Mouse (Mus musculus): ENCODE data around the gene Zfhx3.

Gene Zfhx3

GRCm38 (mm10) chr8:108714636-108715415, 772.4 kb downstream of the Zfhx3 start:
- DNase-seq (ENCODE audit: extremely low read depth, low read depth): no peak

- no peak for DNase-seq (ENCODE audit: extremely low read depth, low read depth)
These were observed 773.0 kb downstream of the Zfhx3 start for GRCm38 (mm10) chr8:108715416-108715948.

- DNase-seq (ENCODE audit: extremely low read depth, low read depth): no peak
These were observed 773.9 kb downstream of the Zfhx3 start for GRCm38 (mm10) chr8:108716291-108716811.

DNA sequence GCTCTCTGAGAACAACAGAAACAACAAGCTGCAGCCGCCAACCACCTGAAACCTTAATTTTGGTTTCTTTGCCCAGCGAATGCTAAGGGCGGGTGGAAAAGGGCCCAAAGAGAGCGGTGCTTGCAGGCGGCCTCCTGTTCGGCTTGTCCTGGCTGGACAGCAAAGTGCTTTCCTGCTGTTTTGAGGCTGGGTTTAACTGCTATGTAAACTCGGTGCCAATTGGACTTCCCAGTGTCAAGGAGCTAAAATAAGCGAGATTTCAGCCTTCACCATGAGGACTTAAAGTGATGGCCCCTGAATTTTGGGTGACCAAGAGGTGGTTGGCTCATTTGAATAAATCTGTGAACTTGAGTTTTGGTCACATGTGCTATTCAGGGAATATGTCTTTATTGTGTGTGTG, 775.1 kb downstream of the Zfhx3 start:
- DNase-seq (ENCODE audit: extremely low read depth, low read depth): no peak

DNA sequence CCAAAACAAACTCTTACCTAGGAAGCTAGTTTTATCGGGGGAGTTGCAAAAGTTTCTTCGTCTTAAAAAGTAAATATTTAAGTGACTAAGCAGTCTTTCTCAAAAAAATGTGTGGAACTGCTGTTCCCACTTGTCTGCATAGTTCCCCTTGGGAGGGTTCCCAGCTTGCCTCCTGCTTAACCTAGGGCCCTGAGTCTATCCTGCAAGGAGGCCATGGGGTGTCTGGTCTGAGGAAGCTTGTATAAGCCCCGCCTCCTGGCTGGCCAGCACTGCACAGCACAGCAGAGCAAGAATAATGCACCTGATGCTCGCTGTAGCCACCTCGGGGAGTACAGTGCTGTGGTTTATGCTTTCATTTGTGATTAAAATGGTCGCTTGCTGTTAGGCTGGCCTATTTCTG, 775.6 kb downstream of the Zfhx3 start:
- no peak for DNase-seq (ENCODE audit: extremely low read depth, low read depth)

DNA sequence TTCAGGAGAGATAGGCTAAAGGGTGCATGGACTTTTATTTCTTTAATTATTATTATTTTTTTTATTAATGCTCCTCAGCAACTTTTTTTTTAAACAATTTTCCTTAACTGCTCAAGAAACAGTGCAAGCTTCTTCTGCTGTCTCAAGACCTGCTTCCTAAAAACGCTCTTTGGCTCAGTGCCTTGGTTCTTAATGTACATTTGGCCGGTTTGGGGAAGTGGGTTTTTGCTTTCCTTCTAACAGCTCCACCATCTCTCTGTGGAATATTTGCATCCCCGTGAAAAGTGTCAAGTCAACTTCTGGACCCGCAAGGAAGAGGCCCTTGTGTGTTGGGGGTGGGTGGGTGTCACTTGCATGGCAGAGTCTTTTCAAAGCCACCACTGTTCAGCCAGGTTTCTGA, 778.4 kb downstream of the Zfhx3 start:
- peak; percentile 81 for DNase-seq (ENCODE audit: extremely low read depth, low read depth)

DNA sequence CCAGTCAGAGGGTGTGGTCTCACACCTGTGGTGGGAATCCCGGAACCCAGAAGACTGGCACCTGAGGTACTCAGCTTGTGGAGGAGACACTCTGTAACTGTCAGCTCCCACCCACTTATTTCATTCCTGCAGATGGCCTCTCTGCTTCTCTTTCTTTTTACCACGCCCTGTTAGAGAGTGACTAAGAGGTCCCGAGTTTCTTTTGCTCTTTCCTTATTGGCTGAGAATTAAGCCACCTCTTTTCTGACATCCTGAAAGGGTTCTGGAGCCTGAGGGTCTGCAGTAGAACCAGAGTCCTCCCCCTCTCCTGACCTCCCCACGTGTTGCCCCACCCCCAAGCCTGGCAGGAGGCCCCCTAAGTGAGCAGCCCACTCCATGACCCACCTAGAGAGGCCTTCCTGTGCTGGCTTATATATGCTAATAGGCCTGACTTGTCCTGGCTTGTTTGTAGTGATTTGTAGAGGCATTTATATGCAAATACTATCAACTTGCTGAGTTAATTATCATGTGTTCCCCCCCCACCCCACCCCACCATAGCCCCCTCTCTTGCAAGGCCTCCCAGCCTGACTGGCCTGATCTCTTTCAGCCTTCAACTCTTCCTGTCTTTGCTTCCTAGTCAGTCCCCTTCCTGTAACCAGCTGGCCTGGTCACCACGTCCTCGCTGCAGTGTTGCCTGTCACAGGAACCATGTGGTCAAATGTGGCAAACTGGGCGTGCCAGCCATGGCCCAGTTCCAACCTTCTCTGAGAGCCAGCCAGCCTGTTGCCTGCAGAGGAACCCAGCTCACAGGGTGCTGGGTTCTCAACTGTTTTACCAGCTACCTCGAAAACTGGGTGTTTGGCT, 780.4 kb downstream of the Zfhx3 start:
- no peak for DNase-seq (ENCODE audit: extremely low read depth, low read depth)

DNA sequence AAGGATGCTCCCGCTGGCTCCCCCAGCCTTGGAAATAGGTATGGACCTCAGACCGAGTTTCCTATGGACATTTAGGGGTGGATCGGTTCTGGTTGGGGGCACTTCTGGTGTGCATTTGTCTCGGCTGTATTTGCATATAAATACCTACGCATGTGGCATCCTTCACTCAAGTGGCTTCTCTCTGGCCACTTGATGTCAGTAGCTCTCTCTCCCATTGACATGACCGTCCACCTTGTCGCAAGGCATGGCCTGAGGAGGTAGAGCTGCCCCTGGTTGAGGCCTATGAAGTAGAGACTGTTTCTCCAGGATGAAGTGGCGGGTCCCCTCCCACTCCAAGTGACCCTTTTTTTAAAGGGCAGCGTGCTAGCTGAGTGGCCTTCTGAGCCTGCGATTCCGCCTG, 781.2 kb downstream of the Zfhx3 start:
- DNase-seq (ENCODE audit: extremely low read depth, low read depth): no peak

DNA sequence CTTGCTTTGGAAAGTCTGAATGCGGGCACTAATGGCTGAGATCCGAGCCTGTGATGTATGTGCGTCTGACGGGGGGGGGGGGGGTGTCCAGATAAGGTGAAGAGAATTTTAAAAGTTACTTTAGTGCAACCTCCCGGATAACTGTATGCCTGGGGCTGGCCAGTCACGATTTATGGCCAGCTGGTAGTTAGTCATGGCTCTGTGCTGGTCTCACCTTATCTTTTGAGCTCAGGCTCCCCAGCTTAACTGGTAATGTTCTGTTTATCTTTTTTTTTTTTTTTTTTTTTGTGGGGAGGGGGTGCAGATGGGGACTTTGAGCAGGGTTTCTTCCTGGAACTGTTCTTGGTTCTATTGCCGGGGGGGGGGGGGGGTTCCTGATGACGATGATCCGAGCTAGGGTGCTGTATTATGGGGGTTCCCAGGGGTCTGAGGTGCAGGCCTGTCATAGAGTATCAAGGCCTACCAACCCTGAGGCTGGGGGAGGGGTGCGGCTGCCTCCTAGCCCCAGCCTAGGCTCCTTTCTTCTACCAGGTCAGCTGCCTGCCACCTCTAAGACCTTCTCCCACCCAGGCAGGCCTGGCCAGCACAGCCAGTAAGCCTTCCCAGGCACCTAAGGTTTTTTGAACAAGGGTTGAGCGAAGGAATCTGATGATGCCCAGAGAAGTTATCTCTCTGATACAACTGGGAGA, 782.5 kb downstream of the Zfhx3 start:
- peak; percentile 63 for DNase-seq (ENCODE audit: extremely low read depth, low read depth)

GRCm38 (mm10) chr8:108725631-108726030, 783.2 kb downstream of the Zfhx3 start:
- DNase-seq (ENCODE audit: extremely low read depth, low read depth): no peak

- no peak for DNase-seq (ENCODE audit: extremely low read depth, low read depth)
These were observed 784.2 kb downstream of the Zfhx3 start for GRCm38 (mm10) chr8:108726541-108727241.

GRCm38 (mm10) chr8:108729169-108729568, 786.7 kb downstream of the Zfhx3 start:
- no peak for DNase-seq (ENCODE audit: extremely low read depth, low read depth)

DNA sequence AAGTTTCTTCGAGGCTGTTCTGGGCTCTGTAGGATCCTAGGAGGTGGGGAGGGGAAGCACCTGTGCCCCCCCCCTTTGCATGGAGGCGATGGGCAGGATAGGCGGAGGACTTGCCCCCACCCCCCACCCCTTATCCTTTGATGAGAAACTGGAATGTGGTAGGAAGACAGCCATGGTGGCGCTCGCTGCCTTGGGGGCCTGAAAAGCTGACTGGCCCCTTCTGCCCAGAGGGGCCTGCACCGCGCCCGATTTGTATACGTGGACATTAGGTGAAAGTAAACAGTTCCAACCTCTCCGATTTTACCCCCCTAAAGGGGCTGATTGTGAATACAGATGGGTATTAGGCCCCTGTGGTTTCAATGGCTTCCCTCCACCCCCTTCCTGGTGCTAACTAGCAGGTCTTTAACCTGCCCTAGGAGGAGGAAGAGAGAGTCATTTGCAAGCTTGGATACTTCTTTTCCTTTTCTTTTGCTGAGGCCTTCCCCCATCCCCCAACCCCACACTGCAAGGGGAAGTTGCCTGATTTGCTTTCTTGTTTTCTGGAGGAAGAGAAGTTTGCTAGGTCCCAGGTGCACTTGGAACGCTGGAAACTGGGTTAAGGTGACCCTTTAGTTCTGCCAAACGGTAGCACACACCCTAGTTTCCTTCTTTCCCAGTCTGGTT, 787.4 kb downstream of the Zfhx3 start:
- no peak for DNase-seq (ENCODE audit: extremely low read depth, low read depth)

- DNase-seq (ENCODE audit: extremely low read depth, low read depth): no peak
These were observed 788.5 kb downstream of the Zfhx3 start for GRCm38 (mm10) chr8:108730907-108731440.

DNA sequence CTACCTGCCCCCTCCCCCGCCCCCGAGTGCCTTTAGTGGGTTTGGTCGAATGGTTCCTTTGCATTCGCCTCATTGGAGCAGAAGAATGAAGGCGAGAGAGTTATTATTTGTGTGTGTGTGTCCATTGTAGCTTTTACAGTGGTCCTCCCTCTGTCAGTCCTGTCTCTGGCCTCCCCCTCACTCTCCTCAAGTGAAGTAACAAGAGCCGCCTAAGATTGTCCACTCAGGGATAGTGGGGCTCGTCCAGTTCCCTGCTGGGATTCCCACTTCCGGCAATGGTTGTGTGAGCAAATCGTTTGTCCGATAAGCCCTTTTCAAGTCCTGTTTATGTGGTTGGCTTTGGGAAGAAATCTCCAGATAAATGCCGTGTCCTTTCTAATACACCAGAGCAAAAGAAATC, 790.1 kb downstream of the Zfhx3 start:
- no peak for DNase-seq (ENCODE audit: extremely low read depth, low read depth)

- DNase-seq (ENCODE audit: extremely low read depth, low read depth): no peak
These were observed 790.9 kb downstream of the Zfhx3 start for GRCm38 (mm10) chr8:108733385-108733784.

- no peak for DNase-seq (ENCODE audit: extremely low read depth, low read depth)
These were observed 794.0 kb downstream of the Zfhx3 start for GRCm38 (mm10) chr8:108736442-108736841.

DNA sequence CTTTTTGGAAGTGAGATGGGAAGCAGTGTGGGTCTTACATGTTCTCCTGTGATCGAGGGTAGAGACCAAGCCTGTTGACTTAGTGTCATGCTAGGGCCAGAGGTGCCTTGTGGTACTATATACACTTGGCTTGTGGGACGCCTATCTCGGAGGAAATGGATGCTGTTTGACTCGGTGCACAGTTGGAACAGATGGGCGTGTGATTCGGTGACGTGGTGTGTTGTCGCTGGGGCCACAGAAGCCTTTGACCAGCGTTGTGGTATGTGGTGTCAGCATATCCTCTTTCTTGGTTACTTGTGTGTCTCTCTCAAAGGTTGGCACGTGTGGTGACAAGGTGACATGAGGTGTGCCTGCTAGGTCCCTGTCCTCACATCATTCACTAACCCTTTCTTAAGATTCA, 795.7 kb downstream of the Zfhx3 start:
- DNase-seq (ENCODE audit: extremely low read depth, low read depth): no peak

DNA sequence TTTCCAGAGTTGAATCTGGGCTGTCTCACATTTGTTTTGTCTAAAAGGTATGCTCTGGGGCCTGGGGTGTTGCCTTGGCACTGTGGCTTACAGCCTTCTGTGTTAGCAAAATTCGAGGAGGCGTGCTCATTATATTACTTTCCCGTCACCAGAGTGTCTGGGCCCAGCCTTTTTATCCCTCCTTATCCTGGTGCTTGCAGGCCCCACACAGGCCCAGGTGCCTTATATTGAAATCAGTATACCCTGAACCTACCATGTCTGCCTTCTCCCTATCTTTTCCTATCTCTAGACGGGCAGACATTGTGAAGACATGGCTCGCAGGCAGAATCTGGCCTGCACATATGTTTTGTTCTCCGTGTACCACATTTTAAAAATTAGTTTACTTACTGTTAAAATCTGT, 797.1 kb downstream of the Zfhx3 start:
- no peak for DNase-seq (ENCODE audit: extremely low read depth, low read depth)

DNA sequence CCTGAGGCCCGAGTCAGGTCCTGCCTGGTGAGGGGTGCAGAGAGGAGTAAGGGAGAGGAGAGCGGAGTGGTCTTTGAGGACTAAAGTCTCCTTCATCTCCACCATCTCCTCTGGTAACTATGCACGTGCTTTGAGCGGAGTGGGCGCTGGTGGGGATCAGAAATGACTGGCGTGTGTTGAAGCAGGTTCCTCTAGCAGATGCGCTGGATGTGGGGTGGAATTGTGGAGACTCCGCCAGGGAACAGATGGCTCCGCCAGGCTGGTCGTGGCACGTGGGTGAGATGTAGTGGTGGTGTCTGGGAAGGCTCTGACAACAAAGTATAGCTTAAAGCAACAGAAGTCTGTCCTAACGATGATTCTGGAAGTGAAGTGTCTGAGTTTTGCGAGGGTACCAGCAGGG, 798.0 kb downstream of the Zfhx3 start:
- no peak for DNase-seq (ENCODE audit: extremely low read depth, low read depth)
